Mouse (Mus musculus): ENCODE measurements around the gene Pitpna. TPM values are rescaled to one million over a fixed set of nuclear protein-coding genes. Genes with fewer than 3 reads are reported as not detected.

The Pitpna gene
- polyA plus RNA-seq, 1 experiment from 2014 or later = 98.3 TPM

- Histone ChIP-seq H3K36me3 (ENCODE audit: control insufficient read depth, insufficient read depth, low read length) (peaks cover 18% of the 10 kb centered on the region), H3K27me3 (ENCODE audit: control insufficient read depth, insufficient read depth, low read depth, low read length) (no peaks in the 10 kb centered on the region), H3K27ac (ENCODE audit: low read length) (no peak overlapping the region), H3K9ac (ENCODE audit: low read depth, low read length) (no peak overlapping the region), H3K9me3 (replicated peaks; ENCODE audit: control insufficient read depth, low read length, poor library complexity, severe bottlenecking) (no peaks in the 10 kb centered on the region), H3K4me2 (ENCODE audit: low read length) (no peak overlapping the region), H3K4me1 (ENCODE audit: control insufficient read depth, insufficient read depth, low read length) (peaks cover 14% of the 10 kb centered on the region), H3K4me3 (ENCODE audit: low read depth, low read length) (no peak overlapping the region)
- WGBS = 93% methylated on average over 12 of the region's 12 CpGs
- no peak for ATAC-seq
These were observed 18.9 kb upstream of the Pitpna start for GRCm38 (mm10) chr11:75568962-75569361.

GRCm38 (mm10) chr11:75570375-75571125, 17.3 kb upstream of the Pitpna start:
- H3K36me3 ChIP-seq (ENCODE audit: control insufficient read depth, insufficient read depth, low read length) = peaks cover 17% of the 10 kb centered on the region
- H3K9me3 ChIP-seq (replicated peaks; ENCODE audit: control insufficient read depth, low read length, poor library complexity, severe bottlenecking) = no peaks in the 10 kb centered on the region
- no peak overlapping the region for H3K9ac ChIP-seq (ENCODE audit: low read depth, low read length)

GRCm38 (mm10) chr11:75571126-75571990, 16.5 kb upstream of the Pitpna start:
- 0 out of 2 replicates have a peak, but pooled peaks have one; percentile 4 for ATAC-seq
- Histone ChIP-seq H3K4me3 (ENCODE audit: low read depth, low read length) (no peak overlapping the region), H3K27ac (ENCODE audit: low read length) (no peak overlapping the region), H3K4me2 (ENCODE audit: low read length) (no peak overlapping the region), H3K4me1 (ENCODE audit: control insufficient read depth, insufficient read depth, low read length) (peaks cover 14% of the 10 kb centered on the region), H3K27me3 (ENCODE audit: control insufficient read depth, insufficient read depth, low read depth, low read length) (no peaks in the 10 kb centered on the region), H3K9me3 (replicated peaks; ENCODE audit: control insufficient read depth, low read length, poor library complexity, severe bottlenecking) (no peaks in the 10 kb centered on the region), H3K9ac (ENCODE audit: low read depth, low read length) (no peak overlapping the region), H3K36me3 (ENCODE audit: control insufficient read depth, insufficient read depth, low read length) (peaks cover 17% of the 10 kb centered on the region)
- 70% methylated on average over 14 of the region's 14 CpGs for WGBS

More at GRCm38 (mm10) chr11:75570375-75571125, 17.3 kb upstream of the Pitpna start:
- no peak for ATAC-seq
- WGBS = 87% methylated on average over 17 of the region's 17 CpGs
- no peak overlapping the region for H3K4me3 ChIP-seq (ENCODE audit: low read depth, low read length)
- H3K27me3 ChIP-seq (ENCODE audit: control insufficient read depth, insufficient read depth, low read depth, low read length) = no peaks in the 10 kb centered on the region
- H3K4me2 ChIP-seq (ENCODE audit: low read length) = no peak overlapping the region
- H3K27ac ChIP-seq (ENCODE audit: low read length) = no peak overlapping the region
- peaks cover 14% of the 10 kb centered on the region for H3K4me1 ChIP-seq (ENCODE audit: control insufficient read depth, insufficient read depth, low read length)

GRCm38 (mm10) chr11:75572301-75572791, 15.6 kb upstream of the Pitpna start:
- H3K4me1 ChIP-seq (ENCODE audit: control insufficient read depth, insufficient read depth, low read length) = peaks cover 14% of the 10 kb centered on the region
- no peak overlapping the region for H3K4me2 ChIP-seq (ENCODE audit: low read length)
- peak overlapping the region; percentile 78 for H3K27ac ChIP-seq (ENCODE audit: low read length)
- H3K36me3 ChIP-seq (ENCODE audit: control insufficient read depth, insufficient read depth, low read length) = peaks cover 10% of the 10 kb centered on the region
- no peaks in the 10 kb centered on the region for H3K27me3 ChIP-seq (ENCODE audit: control insufficient read depth, insufficient read depth, low read depth, low read length)
- WGBS = 8% methylated on average over 10 of the region's 10 CpGs
- no peaks in the 10 kb centered on the region for H3K9me3 ChIP-seq (replicated peaks; ENCODE audit: control insufficient read depth, low read length, poor library complexity, severe bottlenecking)
- H3K9ac ChIP-seq (ENCODE audit: low read depth, low read length) = peak overlapping the region; percentile 57
- no peak overlapping the region for H3K4me3 ChIP-seq (ENCODE audit: low read depth, low read length)
- no peak for ATAC-seq

GRCm38 (mm10) chr11:75572854-75573650, 14.8 kb upstream of the Pitpna start:
- ATAC-seq = peak; percentile 87
- WGBS = 7% methylated on average over 12 of the region's 12 CpGs
- Histone ChIP-seq H3K36me3 (ENCODE audit: control insufficient read depth, insufficient read depth, low read length) (peaks cover 10% of the 10 kb centered on the region), H3K9ac (ENCODE audit: low read depth, low read length) (peak overlapping the region; percentile 57), H3K4me1 (ENCODE audit: control insufficient read depth, insufficient read depth, low read length) (peaks cover 14% of the 10 kb centered on the region), H3K9me3 (replicated peaks; ENCODE audit: control insufficient read depth, low read length, poor library complexity, severe bottlenecking) (no peaks in the 10 kb centered on the region), H3K4me3 (ENCODE audit: low read depth, low read length) (no peak overlapping the region), H3K4me2 (ENCODE audit: low read length) (no peak overlapping the region), H3K27me3 (ENCODE audit: control insufficient read depth, insufficient read depth, low read depth, low read length) (no peaks in the 10 kb centered on the region), H3K27ac (ENCODE audit: low read length) (peak overlapping the region; percentile 78)

GRCm38 (mm10) chr11:75574378-75575123, 13.3 kb upstream of the Pitpna start:
- 80% methylated on average over 5 of the region's 5 CpGs for WGBS
- Histone ChIP-seq H3K4me3 (ENCODE audit: low read depth, low read length) (no peak overlapping the region), H3K4me1 (ENCODE audit: control insufficient read depth, insufficient read depth, low read length) (peaks cover 14% of the 10 kb centered on the region), H3K36me3 (ENCODE audit: control insufficient read depth, insufficient read depth, low read length) (no peaks in the 10 kb centered on the region; the same call in 1 of the 2 replicates), H3K9ac (ENCODE audit: low read depth, low read length) (no peak overlapping the region), H3K4me2 (ENCODE audit: low read length) (no peak overlapping the region), H3K9me3 (replicated peaks; ENCODE audit: control insufficient read depth, low read length, poor library complexity, severe bottlenecking) (no peaks in the 10 kb centered on the region), H3K27me3 (ENCODE audit: control insufficient read depth, insufficient read depth, low read depth, low read length) (no peaks in the 10 kb centered on the region), H3K27ac (ENCODE audit: low read length) (no peak overlapping the region)
- no peak for ATAC-seq

- H3K4me2 ChIP-seq (ENCODE audit: low read length) = no peak overlapping the region
- H3K9ac ChIP-seq (ENCODE audit: low read depth, low read length) = no peak overlapping the region
- no peak overlapping the region for H3K4me3 ChIP-seq (ENCODE audit: low read depth, low read length)
- H3K9me3 ChIP-seq (replicated peaks; ENCODE audit: control insufficient read depth, low read length, poor library complexity, severe bottlenecking) = no peaks in the 10 kb centered on the region
- ATAC-seq = no peak
- H3K36me3 ChIP-seq (ENCODE audit: control insufficient read depth, insufficient read depth, low read length) = no peaks in the 10 kb centered on the region; the same call in 1 of the 2 replicates
- H3K27ac ChIP-seq (ENCODE audit: low read length) = no peak overlapping the region
- peaks cover 14% of the 10 kb centered on the region for H3K4me1 ChIP-seq (ENCODE audit: control insufficient read depth, insufficient read depth, low read length)
- WGBS = 83% methylated on average over 9 of the region's 9 CpGs
- H3K27me3 ChIP-seq (ENCODE audit: control insufficient read depth, insufficient read depth, low read depth, low read length) = no peaks in the 10 kb centered on the region
These were observed 12.3 kb upstream of the Pitpna start for GRCm38 (mm10) chr11:75575560-75576123.

GRCm38 (mm10) chr11:75578609-75579008, 9.3 kb upstream of the Pitpna start:
- Histone ChIP-seq H3K9me3 (replicated peaks; ENCODE audit: control insufficient read depth, low read length, poor library complexity, severe bottlenecking) (no peaks in the 10 kb centered on the region), H3K27me3 (ENCODE audit: control insufficient read depth, insufficient read depth, low read depth, low read length) (no peaks in the 10 kb centered on the region), H3K4me3 (ENCODE audit: low read depth, low read length) (no peak overlapping the region), H3K4me2 (ENCODE audit: low read length) (no peak overlapping the region), H3K36me3 (ENCODE audit: control insufficient read depth, insufficient read depth, low read length) (no peaks in the 10 kb centered on the region), H3K4me1 (ENCODE audit: control insufficient read depth, insufficient read depth, low read length) (no peaks in the 10 kb centered on the region), H3K9ac (ENCODE audit: low read depth, low read length) (no peak overlapping the region), H3K27ac (ENCODE audit: low read length) (no peak overlapping the region)
- ATAC-seq = no peak
- WGBS = 85% methylated on average over 5 of the region's 5 CpGs

All from midbrain, embryonic 16.5 days (tissue).